Mouse (Mus musculus) liver, adult 2 months (tissue): ENCODE results near the gene Vwa5b1.

ENCODE experiments used
- CTCF ChIP-seq: fragments of 200-500 bp; IDR thresholded peaks from 2 replicates; pipeline ENCODE4 v1.5.1; 2011; ENCODE audit warnings: low read depth, low read length, control low read depth
- POLR2A ChIP-seq: fragments of 200-500 bp; IDR thresholded peaks from 2 replicates; pipeline ENCODE4 v1.6.1; 2011; ENCODE audit warnings: low read length, control low read depth; ENCODE audit not compliant: insufficient read depth; ENCODE audit errors: extremely low read depth

DNA sequence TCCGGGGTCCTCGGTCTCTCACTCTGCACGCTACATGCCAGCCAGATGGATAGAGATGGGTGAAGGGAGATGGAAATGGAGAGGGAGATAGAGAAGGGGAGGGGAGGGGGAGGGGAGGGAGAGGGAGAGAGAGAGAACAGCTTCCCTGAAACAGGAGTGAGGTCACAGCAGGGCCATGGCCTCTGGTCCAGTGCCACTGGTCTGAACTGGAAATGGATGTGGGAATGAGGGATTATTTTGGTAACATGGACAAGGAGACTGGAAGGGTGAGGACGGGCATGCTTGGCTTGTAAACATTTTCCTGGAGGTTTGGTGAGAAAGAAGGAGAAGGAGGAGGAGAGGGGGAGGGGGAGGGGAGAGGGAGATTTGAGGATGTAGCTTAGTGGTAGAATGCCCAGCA is 59.0 kb downstream of the Vwa5b1 start:
- no peak for TF ChIP-seq CTCF
- no peak for TF ChIP-seq POLR2A
